Mouse (Mus musculus) left cerebral cortex, adult 8-10 months (tissue): ENCODE measurements around the gene Iqgap3. TPM values are rescaled to one million over a fixed set of nuclear protein-coding genes. Genes with fewer than 3 reads are reported as not detected.

ENCODE experiments used
- DNase-seq, 2 experiments: peaks; one replicate each; pipeline ENCODE4 v3.0.0; 2022; ENCODE audit warnings: low spot score in 2 of 2
- total RNA-seq, 4 experiments: library from RNA; stranded (reverse); gene quantifications; 2 replicates each; pipeline ENCODE4 v1.2.4; 2022

Gene Iqgap3
- 1 to 10 TPM in 1 of 4 experiments, under 1 TPM in 3; 0.28 to 1.2 (median 0.61) TPM for total RNA-seq

DNA sequence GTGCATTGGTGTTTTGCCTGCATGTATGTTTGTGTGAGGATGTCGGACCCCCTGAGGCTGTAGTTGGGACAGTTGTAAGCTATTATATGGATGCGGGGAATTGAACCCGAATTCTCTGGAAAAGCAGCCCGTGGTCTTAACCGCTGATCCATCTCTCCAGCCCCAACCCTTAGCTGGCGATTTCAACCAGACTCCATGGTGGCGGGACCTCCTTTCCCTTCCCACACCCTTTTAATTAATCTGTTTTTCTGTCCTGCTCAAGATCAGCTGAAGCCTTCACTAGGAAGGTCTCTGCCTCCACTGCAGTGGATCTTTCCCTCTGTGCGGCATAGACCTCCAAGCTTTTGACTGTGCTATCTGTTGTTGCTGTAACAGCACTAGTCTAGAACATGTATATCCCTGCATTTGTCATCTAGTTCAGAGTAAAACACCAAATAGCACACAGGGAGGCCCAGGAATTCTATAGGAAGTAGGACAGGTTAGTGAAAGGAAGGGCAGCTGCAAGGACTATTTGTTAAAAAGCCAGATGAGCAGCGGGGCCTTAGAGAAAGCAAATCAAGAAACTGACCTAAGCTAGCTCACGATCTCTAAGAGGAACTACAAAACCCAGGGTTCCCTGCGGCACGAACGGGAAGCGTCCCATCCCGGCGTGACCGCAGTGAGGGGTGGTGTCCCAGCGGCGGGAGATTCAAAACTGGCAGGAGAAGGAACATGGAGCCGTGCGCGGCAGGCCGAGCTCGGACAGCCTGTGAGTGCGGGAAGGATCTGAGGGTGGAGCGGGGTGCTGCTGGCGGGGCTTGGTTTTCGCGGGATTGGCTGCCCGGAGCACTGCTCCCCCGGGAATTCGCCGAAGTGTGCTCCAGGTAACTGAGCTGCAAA, at the start of gene Iqgap3:
Gene Iqgap3 (plus strand): TSS at position 627 of the 879 bp plus-strand sequence.
- peak; percentile 66 to 84 for DNase-seq

DNA sequence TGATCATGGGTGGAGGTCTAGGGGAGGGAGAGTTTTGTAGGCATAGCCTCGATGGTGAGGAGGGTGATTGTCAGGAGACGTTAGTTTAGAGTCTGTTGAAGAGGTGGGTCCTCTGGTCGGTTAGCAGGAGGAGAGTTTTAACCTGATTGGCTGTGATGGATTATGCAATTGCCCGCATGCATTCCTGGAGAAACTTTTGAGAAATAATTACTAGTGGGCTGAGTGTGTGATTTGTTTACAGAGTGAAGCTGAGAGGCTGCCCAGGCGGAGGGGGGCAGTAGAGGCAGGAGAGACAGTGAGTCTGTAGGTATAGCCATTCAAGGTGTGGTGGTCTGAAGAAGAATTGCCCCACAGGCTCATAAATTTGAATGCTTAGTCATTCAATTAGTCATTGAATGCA, 48.3 kb upstream of the Iqgap3 start:
- no peak for DNase-seq

DNA sequence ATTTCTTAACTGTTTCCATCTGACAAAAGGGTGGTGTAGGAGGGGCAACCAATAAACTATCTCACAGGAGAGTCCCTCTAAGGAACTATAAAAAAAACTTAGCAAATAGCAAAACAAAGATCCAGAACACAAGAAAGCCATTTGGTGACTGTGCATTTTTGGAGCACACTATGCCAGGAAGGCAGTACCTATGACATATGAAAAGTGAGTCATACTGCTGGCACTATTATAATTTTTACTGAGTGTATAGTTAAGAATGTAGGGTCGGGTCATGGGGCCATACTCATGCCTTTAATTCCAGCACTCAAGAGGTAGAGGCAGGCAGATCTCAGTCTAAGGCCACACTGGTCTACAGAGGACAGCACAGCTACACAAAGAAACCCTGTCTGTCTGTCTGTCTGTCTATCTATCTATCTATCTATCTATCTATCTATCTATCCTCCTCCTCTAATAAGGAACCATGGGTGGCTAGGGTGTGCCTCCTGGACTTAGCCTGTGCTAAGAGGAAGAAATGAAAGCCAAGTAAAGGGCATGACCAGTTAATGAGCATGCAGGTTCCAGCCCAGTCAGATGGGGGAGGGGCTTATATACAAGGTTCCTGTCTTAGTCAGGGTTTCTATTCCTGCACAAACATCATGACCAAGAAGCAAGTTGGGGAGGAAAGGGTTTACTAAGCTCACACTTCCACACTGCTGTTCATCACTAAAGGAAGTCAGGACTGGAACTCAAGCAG, 46.0 kb upstream of the Iqgap3 start:
- no peak for DNase-seq

DNA sequence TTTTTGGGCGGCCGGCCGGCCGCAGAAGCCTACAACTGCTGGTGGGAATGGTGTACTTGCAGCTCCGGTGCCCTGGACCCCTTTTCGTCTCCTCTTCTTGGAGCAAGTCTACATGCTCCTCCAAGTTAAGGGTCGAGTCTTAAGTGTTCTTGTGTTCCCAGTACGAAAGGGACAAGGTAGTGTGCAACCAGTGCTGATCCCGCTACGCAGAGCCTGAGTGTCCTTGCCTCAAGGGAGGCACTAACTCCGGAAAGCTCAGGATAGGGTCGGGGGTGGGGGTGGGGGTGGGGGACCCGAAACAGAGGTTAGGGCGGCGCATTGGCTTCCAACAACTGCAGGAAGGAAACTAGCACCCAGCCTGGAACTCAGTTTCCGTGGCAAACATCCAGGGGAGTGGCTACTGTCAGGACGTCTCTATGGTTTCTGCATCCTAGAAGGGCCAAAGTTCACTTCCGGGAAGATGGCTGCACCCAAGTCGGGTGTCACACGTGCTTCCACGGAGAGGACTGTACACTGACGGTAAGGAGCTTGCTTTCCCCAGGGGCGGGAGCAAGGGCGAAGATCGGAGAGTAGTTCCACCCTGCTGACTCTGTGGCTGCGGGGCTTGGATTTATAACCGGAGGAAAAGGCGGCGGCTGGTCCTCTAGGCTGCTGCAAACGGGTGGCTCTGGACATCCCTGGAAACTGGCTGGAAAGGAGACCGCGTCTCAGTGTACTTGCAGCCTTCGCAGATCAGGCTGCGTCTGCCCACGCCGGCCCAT, 38.9 kb upstream of the Iqgap3 start, which contains the start of gene Gpatch4:
Gene Gpatch4 (plus strand): TSS at position 448 of the 761 bp plus-strand sequence.
- peak; percentile 67 to 88 for DNase-seq

DNA sequence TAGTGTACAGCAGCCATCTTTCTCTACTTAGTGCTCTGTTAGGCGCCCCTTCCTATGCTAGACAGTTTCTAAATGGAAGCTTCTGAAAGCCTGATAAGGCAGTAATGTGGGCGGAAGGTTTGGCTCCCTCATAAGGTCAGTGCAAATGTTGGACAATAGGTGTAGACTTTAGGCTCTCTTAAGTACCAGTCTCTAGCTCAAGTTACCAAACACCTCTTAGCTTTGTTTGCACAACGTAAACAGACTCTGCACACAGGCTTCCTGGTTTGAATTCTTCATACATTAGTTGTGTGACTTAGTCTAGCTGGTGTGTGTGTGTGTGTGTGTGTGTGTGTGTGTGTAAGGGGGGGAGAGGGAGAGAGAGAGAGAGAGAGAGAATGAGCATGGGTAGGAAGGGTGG, 32.2 kb upstream of the Iqgap3 start:
- DNase-seq: no peak

DNA sequence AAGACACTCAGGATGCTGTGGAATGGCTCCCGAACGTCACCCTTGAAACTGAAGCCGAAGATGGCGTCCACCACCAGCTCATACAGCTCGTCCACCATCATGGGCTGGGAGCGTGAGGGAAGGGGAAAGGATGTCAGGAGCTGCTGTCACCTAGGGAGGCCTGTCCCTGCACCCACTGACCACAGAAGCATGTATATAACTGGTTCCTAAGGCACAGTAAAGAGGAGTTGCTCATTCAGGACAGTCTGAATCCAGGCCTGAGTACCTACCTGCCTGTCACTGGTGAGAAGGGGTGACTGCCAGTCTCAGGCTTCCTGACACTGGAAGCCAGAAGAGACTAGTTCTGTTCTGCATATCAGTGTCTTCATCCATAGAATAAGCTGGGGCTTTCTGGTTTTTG, 24.7 kb upstream of the Iqgap3 start:
- DNase-seq: no peak

DNA sequence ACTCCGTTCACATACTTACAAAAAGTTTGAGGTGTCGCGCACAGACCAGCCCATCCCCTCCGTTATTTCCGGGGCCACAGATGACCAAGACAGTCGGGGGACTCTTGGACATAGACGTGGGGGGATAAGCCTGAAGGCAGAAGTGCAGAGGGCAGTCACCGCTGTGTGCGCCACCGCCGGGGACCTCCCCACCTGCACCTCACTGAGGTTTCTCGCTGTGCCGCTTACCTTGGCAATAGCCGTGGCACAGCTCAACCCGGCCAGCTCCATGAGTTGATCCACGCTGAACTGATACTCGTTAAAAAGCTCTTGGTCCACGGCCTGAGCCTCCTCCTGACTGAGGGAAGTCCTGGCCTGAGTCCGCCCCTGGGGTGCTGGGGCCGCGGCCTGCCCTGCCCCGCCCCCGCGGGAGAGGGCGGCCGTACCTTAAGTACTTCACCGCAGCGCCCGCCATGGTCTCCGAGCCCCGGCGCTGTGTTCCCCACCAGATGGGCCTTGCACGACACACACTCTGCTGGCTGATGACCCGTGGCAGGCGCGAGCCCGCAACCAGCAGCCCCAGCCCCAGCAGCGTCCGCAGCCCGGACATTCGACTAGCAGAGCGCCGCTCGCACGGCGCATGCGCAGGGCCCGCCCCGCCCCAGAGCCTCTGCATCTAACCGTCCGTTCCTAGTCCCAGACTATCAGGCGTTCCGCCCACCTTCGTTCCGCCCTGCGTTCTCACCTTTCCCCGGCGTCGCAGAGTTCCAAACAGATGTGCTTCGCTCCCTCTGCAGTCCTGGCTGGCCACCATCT, 23.7 kb upstream of the Iqgap3 start, which contains the start of gene Naxe:
Gene Naxe (minus strand): TSS at position 594 of the 795 bp plus-strand sequence.
- DNase-seq: peak; percentile 70 to 83

DNA sequence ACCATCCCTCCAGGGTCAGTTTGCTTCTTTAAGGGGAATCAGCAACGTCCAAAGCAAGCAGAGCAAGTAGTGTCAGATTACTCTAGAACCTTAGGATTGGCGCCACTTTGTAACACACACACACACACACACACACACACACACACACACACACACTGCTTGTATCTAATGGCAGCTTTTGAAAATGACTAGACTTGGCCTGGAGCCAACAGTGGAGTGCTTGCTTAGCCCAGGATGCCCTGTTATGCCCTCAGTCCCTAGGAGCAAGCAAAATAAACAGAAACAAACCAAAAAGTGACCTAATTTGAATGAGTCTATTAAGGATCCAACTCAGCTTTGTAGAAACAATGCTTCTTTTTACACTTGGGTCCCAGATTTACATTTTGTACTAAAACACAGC, 13.4 kb upstream of the Iqgap3 start:
- DNase-seq: no peak

DNA sequence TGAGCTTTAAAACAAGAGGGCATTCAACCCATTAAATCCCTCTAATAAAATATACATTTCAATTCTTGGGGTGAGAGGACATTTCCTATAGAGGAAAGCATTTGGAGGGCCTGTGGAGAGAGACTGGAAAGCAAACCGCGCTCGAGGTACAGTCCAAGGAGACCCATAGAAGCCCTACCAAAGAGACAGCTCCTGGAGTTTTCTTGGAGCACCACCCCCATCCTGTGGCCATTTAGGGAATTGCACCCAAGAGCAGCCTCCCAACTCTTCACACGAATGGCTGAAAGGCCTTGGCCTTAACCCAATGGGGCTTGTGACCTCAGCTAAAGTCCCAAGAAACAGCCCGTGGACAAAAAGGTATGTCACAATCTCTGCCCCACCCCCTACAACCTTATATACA, 10.0 kb upstream of the Iqgap3 start:
- peak; percentile 65 to 95 for DNase-seq

DNA sequence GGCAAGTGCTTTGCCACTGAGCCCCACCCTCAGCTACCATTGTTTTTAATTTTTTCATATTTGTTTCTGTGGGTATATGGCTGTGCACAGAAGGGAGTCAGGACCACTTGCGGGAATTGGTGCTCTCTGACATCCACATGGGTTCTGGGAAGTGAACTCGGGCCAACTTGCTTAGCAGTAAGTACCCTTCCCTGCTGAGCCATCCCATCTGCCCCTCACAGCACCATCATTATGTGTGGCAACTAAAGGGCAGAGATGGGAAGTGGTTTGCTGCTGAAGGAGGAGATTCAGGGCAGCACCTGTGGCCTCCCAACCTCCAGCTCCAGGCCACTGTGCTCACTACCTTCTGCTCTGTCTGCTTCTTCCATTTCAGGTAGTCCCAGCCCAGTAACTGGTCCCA, 8.1 kb upstream of the Iqgap3 start:
- no peak for DNase-seq

DNA sequence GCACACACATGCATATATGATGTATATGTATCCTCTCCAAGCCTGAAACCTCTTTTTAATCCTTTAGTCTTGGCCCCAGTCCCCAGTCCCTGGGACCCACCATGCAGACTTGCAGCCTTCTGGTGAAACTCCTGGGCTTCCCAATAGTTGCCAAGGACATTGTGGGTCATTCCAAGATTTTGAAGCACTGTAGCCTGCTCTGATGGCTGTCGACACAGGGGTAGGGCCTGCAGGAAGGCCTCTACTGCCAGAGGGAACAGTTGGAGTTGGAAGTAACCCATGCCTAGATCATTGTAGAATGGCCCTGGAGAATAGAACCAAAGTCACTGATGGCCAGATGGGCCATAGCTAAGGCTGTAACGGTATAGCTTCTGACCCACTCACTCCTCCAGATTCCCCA, 7.4 kb upstream of the Iqgap3 start:
- no peak for DNase-seq

DNA sequence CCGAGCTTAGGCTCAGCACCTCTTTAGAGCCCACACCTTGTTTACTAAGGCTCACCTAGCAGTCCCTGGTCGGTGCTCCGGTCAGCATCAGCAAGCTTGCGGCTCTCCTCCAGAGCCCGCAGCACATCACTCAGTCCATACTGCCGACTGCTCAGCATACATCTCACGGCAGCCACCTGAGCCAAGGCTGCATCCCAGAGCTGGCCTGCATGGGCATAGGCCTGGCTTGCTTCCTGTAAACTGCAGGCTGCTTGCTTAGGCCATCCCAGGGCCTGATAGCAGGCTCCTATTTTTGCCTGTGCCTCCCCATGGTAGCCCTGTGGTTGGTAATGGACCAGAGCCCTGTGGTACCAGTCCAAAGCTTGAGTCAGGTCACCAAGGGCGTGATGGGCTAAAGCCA, 7.0 kb upstream of the Iqgap3 start:
- DNase-seq: no peak

DNA sequence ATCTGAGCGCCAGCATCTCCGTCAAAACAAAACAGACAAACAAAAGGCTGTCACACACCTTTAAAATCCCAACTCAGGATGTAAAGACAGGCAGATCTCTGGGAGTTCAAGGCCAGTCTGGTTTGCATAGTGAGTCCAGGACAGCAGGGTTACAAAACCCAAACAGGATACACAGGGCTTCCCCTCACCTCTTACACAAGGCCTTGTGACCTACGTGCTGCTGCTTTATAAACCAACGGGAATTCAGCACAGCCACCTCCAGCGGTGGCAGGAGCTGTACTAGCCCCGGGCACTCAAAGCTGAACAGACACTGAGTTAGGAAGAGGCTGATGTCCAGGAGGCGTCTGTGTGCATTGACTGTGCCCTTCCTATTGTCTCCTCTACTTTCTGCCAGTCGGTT, 4.3 kb upstream of the Iqgap3 start:
- DNase-seq: no peak

DNA sequence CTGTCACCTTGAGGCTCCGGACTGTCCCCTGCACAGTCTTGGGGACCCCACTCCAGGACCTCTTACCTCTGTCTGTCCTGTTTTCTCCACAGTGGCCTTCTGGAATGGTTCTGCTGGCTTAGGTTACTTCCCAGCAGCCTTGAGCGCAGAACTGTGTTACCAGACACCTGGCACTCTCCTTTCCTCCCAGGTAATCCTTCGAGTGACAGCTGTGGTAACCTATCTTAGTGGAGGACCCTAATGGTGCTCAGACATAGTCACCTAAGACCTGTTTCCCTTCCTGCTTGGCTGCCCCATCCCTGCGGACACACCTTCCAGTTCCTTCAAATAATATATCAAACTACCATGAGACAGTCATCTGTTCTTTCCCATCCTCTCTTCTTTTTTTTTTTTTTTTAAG, 3.6 kb upstream of the Iqgap3 start, which contains the start of gene Ttc24:
Gene Ttc24 (minus strand): TSS at position 101 of the 400 bp plus-strand sequence.
- no peak for DNase-seq

DNA sequence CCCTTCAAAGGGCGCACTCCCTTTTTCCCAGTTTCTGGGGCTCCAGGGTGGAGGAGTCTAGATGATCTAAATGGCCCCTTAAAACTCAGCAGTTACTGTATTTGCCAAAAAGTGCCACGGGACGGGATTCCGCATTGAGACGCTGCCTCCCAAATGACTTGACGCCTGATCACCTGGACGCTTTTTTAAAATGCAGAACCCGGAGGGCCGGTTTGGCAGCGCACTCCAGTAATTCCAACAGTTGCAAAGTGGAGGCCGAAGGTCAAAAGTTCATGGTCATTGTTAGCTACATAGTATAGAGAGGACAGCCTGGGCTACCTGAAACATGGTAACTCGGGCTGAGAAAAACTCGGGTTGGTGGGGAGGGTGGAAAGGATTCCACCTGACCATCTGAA, 450 bp downstream of the Iqgap3 start:
- DNase-seq: no peak

DNA sequence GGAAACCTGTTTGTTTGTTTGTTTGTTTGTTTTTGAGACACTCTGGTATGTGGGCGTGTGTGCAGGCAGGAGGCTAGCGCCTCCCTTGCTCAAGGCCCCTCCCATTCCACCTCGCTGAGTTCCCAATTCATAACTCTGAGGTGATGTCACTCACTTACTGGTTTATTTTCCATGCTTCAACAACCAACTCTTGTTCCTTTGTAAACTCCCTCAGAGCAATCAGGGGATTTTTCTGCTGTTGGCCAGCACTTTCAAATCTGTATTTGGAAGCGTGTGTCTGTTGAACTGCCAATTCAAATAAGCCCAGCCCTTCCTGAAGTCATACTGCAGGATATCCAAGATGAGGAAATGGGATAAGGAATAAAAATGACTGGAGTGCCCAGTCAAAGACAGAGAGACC, 892 bp downstream of the Iqgap3 start:
- no peak for DNase-seq

DNA sequence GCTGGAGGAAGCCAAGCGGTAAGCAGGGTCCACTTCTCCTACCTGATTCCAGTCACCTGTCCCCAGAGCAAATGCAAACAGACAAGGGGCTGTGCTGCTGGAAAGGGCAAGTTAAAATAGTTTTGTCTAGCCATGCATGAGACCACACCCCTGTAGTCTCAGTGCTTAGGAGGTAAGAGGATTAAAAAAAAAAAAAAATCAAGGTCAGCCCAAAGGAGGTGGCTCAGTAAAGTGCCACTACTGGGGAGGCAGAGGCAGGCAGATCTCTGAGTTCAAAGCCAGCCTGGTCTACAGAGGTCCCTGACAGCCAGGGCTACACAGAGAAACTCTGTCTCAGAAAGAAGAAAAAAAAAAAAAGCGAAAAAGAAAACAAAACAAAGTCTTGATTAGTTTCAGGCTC, 2.2 kb downstream of the Iqgap3 start:
- DNase-seq: no peak

DNA sequence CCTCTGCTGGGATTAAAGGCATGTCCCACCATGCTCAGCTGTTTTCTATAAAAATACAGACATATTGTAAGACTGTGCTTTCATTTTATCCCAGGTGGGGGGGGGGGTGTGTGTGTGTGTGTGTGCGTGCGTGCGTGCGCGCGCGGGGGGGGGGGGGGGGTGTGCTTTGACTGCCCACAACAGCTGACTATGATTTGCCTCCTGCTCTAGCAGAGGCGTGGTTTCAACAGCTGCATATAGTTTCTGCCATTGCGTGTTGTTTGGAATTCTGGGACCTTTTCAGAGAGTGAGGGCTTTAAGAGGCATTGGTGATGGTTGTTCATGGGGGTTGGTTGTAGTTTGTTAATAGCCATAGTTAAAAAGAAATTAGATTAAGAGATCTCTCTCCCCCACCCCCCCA, 3.7 kb downstream of the Iqgap3 start:
- DNase-seq: no peak

DNA sequence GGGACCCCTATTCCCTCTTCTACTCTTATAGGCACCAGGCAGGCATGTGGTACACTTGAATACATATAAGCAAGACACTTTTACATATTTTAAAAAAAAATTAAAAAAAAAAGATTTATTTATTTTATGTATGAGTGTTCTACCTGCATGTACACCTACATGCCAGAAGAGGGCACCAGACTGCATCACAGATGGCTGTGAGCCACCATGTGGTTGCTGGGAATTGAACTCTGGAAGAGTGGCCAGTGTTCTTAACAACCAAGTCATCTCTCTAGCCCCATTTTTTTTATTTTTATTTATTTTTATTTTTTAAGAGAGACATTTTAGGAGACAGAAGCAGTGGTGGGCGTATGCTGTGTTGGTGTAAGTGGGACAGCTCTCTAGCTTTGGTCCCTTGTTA, 5.9 kb downstream of the Iqgap3 start:
- DNase-seq: no peak

DNA sequence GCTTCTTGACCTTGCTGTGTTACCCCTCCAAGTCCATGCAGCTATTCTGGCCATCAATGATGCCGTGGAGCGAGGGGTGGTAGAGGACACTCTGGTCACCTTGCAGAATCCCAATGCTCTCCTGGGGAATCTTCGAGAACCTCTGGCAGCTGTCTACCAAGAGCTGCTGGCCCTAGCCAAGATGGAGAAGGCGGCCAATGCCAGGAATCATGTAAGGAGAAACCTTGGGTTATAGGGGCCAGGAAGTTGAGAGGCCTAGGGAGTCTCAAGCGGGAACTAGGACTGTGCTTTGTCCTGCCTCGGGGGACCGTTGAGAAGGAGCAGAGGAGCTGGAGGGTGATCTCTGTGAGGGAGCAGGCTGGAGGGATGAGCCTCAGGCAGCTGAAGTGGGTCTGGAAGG, 8.3 kb downstream of the Iqgap3 start:
- no peak for DNase-seq

DNA sequence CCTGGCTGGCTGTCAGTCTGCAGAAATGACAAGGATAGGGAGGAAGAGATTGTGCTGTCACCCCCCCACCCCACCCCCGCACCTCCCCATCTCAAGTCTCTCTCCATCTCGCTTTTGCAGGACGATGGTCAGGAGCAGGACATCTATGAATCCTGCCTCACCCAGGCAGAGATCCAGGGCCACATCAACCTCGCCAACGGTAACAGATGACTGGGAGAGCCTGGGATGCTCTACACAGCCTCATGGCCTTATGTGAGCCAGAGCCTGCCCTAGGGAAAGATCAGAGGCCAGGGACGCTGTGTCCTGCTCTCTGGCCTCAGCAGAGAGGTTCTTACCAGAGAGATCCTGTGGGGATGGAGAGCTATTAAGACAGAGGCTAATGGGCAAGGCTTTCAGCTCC, 8.8 kb downstream of the Iqgap3 start:
- DNase-seq: no peak
